Mouse (Mus musculus): ENCODE data around the gene Tram2. TPM values are rescaled to one million over a fixed set of nuclear protein-coding genes. Genes with fewer than 3 reads are reported as not detected.

Tram2 gene
- polyA plus RNA-seq, 1 experiment from 2014 or later = 12.4 TPM

- TF ChIP-seq CTCF (IDR thresholded peaks at IDR 0.05) = no peak
- no peak for ATAC-seq
- H3K27me3 ChIP-seq = no peaks in the 10 kb centered on the region
- no peak for DNase-seq (ENCODE audit: low read depth, low spot score)
- POLR2A ChIA-PET = no interaction called here
- in situ Hi-C loops (cut with MboI; ENCODE audit: low pct_unique_long_range_greater_than_20kb) = no loop called here
- CTCF ChIA-PET = no interaction called here
These were observed 53.8 kb downstream of the Tram2 start for GRCm38 (mm10) chr1:21025203-21025602.

GRCm38 (mm10) chr1:21023101-21023500 is 55.9 kb downstream of the Tram2 start:
- ChIA-PET CTCF (no interaction called here), POLR2A (no interaction called here)
- ATAC-seq = no peak
- DNase-seq (ENCODE audit: low read depth, low spot score) = no peak
- in situ Hi-C loops (cut with MboI; ENCODE audit: low pct_unique_long_range_greater_than_20kb) = no loop called here
- H3K27me3 ChIP-seq = no peaks in the 10 kb centered on the region
- TF ChIP-seq CTCF (IDR thresholded peaks at IDR 0.05) = no peak

- in situ Hi-C loops (cut with MboI; ENCODE audit: low pct_unique_long_range_greater_than_20kb) = loop anchor here (5.0 kb wide), 1 partner anchor 63 kb away; the partner anchor contains the start of gene Tram2
- no peaks in the 10 kb centered on the region for H3K27me3 ChIP-seq
- CTCF ChIA-PET = interaction anchor here (0.8 to 2.1 kb wide), 6 partner anchors 10 to 63 kb away, joined by 3 to 8 read pairs (median 3); no protein-coding TSS in a partner anchor
- POLR2A ChIA-PET = interaction anchor here (1.2 to 1.3 kb wide), 2 partner anchors 27 to 62 kb away, joined by 4 to 5 read pairs; no protein-coding TSS in a partner anchor
- no peak for TF ChIP-seq CTCF (IDR thresholded peaks at IDR 0.05)
- ATAC-seq (peak; percentile 100), DNase-seq (ENCODE audit: low read depth, low spot score) (peak; percentile 86)
These were observed 64.6 kb downstream of the Tram2 start for GRCm38 (mm10) chr1:21014463-21014862.

- ATAC-seq = no peak
- POLR2A ChIA-PET = no interaction called here
- no peak for DNase-seq (ENCODE audit: low read depth, low spot score)
These were observed 68.7 kb downstream of the Tram2 start for GRCm38 (mm10) chr1:21010282-21010800.

GRCm38 (mm10) chr1:21008891-21009290 is 70.1 kb downstream of the Tram2 start:
- TF ChIP-seq CTCF (IDR thresholded peaks at IDR 0.05) = no peak
- ChIA-PET CTCF (interaction anchor here (1.5 kb wide), 1 partner anchor 9 kb away, joined by 4 read pairs; no protein-coding TSS in a partner anchor), POLR2A (no interaction called here)
- no peaks in the 10 kb centered on the region for H3K27me3 ChIP-seq
- ATAC-seq (peak; percentile 100), DNase-seq (ENCODE audit: low read depth, low spot score) (no peak)
- in situ Hi-C loops (cut with MboI; ENCODE audit: low pct_unique_long_range_greater_than_20kb) = no loop called here

More at GRCm38 (mm10) chr1:21010282-21010800, 68.7 kb downstream of the Tram2 start:
- CTCF ChIA-PET = interaction anchor here (1.2 to 1.5 kb wide), 2 partner anchors 11 to 52 kb away, joined by 3 to 4 read pairs; no protein-coding TSS in a partner anchor
- H3K27me3 ChIP-seq = no peaks in the 10 kb centered on the region
- no peak for TF ChIP-seq CTCF (IDR thresholded peaks at IDR 0.05)
- in situ Hi-C loops (cut with MboI; ENCODE audit: low pct_unique_long_range_greater_than_20kb) = loop anchor here (5.0 kb wide), 1 partner anchor 67 kb away; the partner anchor contains the start of gene Tram2

GRCm38 (mm10) chr1:21007941-21008701 is 70.9 kb downstream of the Tram2 start:
- POLR2A ChIA-PET = interaction anchor here (0.7 kb wide), 1 partner anchor 13 kb away, joined by 3 read pairs; no protein-coding TSS in a partner anchor
- CTCF ChIA-PET = no interaction called here
- DNase-seq (ENCODE audit: low read depth, low spot score) = no peak
- no peak for ATAC-seq
- in situ Hi-C loops (cut with MboI; ENCODE audit: low pct_unique_long_range_greater_than_20kb) = no loop called here
- H3K27me3 ChIP-seq = no peaks in the 10 kb centered on the region
- TF ChIP-seq CTCF (IDR thresholded peaks at IDR 0.05) = no peak

- DNase-seq (ENCODE audit: low read depth, low spot score) = no peak
- no peak for TF ChIP-seq CTCF (IDR thresholded peaks at IDR 0.05)
- no peak for ATAC-seq
- POLR2A ChIA-PET = no interaction called here
- in situ Hi-C loops (cut with MboI; ENCODE audit: low pct_unique_long_range_greater_than_20kb) = no loop called here
- H3K27me3 ChIP-seq = no peaks in the 10 kb centered on the region
- CTCF ChIA-PET = no interaction called here
These were observed 72.3 kb downstream of the Tram2 start for GRCm38 (mm10) chr1:21006775-21007174.

- ATAC-seq (no peak), DNase-seq (ENCODE audit: low read depth, low spot score) (no peak)
- in situ Hi-C loops (cut with MboI; ENCODE audit: low pct_unique_long_range_greater_than_20kb) = no loop called here
- H3K27me3 ChIP-seq = no peaks in the 10 kb centered on the region
- TF ChIP-seq CTCF (IDR thresholded peaks at IDR 0.05) = no peak
- ChIA-PET CTCF (interaction anchor here (0.8 to 1.5 kb wide), 2 partner anchors 10 to 28 kb away, joined by 3 read pairs; no protein-coding TSS in a partner anchor), POLR2A (no interaction called here)
These were observed 74.4 kb downstream of the Tram2 start for GRCm38 (mm10) chr1:21004596-21004995.

- no peak for TF ChIP-seq CTCF (IDR thresholded peaks at IDR 0.05)
- DNase-seq (ENCODE audit: low read depth, low spot score) (no peak), ATAC-seq (peak; percentile 77)
- in situ Hi-C loops (cut with MboI; ENCODE audit: low pct_unique_long_range_greater_than_20kb) = no loop called here
- no peaks in the 10 kb centered on the region for H3K27me3 ChIP-seq
- ChIA-PET CTCF (interaction anchor here (1.0 to 1.3 kb wide), 2 partner anchors 9 to 14 kb away, joined by 3 read pairs; no protein-coding TSS in a partner anchor), POLR2A (interaction anchor here (0.6 kb wide), 1 partner anchor 53 kb away, joined by 3 read pairs; no protein-coding TSS in a partner anchor)
These were observed 76.5 kb downstream of the Tram2 start for GRCm38 (mm10) chr1:21002246-21003142.

- no peak for TF ChIP-seq CTCF (IDR thresholded peaks at IDR 0.05)
- CTCF ChIA-PET = interaction anchor here (0.9 to 2.1 kb wide), 4 partner anchors 14 to 58 kb away, joined by 3 to 8 read pairs (median 4); no protein-coding TSS in a partner anchor
- POLR2A ChIA-PET = interaction anchor here (0.6 to 1.0 kb wide), 4 partner anchors 15 to 68 kb away, joined by 3 to 6 read pairs (median 4); no protein-coding TSS in a partner anchor
- H3K27me3 ChIP-seq = no peaks in the 10 kb centered on the region
- ATAC-seq (peak; percentile 49), DNase-seq (ENCODE audit: low read depth, low spot score) (no peak)
- in situ Hi-C loops (cut with MboI; ENCODE audit: low pct_unique_long_range_greater_than_20kb) = no loop called here
These were observed 81.1 kb downstream of the Tram2 start for GRCm38 (mm10) chr1:20997881-20998389.

All from Patski (cell line).